Mouse (Mus musculus) thymus, postnatal 25 days (tissue): ENCODE measurements around the gene Slc51b.

Source experiments
- DNase-seq: peaks from one replicate; pipeline ENCODE4 v3.0.0; 2022

Slc51b gene

GRCm38 (mm10) chr9:65365721-65366120, 57.0 kb downstream of the Slc51b start:
- no peak for DNase-seq

GRCm38 (mm10) chr9:65363684-65364083, 59.1 kb downstream of the Slc51b start:
- no peak for DNase-seq
